Mouse (Mus musculus) hindbrain, embryonic 16.5 days (tissue): ENCODE measurements at regions not wholly inside any gene's neighbourhood (a gene's known extent, or its start where the extent isn't known, plus 50 kb on each side); places are given as distances from the start of the nearest gene placed in this dataset.
A peak's percentile ranks its signal among the peaks of the same experiment; 100 is the strongest.
"Not testable (repeated sequence)": the region's sequence is repeated elsewhere in the genome, so short reads cannot be mapped to it uniquely, and the experiment has no call there.

Experiments
- ATAC-seq: fragments of 200-750 bp; cut with Nextera tagmentation; 2 replicates; pipeline ENCODE4 v1.8.0; 2017; ENCODE audit warnings: moderate TSS enrichment, moderate library complexity
- H3K27ac ChIP-seq: fragments of 300-500 bp; sonication (generic); 2 replicates; pipeline ENCODE4 v1.5.1; 2014; ENCODE audit warnings: low read depth, mild to moderate bottlenecking, control low read depth, low read length, moderate library complexity
- H3K27me3 ChIP-seq: fragments of 300-500 bp; sonication (generic); replicated peaks from 2 replicates; pipeline ENCODE4 v1.6.1; 2014; ENCODE audit warnings: low read length; ENCODE audit not compliant: control insufficient read depth, insufficient read depth
- H3K36me3 ChIP-seq: fragments of 300-500 bp; sonication (generic); 2 replicates; pipeline ENCODE4 v1.6.1; 2014; ENCODE audit warnings: mild to moderate bottlenecking, low read length, moderate library complexity, mixed read lengths; ENCODE audit not compliant: control insufficient read depth, insufficient read depth
- H3K4me1 ChIP-seq: fragments of 300-500 bp; sonication (generic); 2 replicates; pipeline ENCODE4 v1.6.1; 2014; ENCODE audit warnings: low read depth, low read length; ENCODE audit not compliant: control insufficient read depth, insufficient read depth
- H3K4me2 ChIP-seq: fragments of 300-500 bp; sonication (generic); 2 replicates; pipeline ENCODE4 v1.6.1; 2014; ENCODE audit warnings: mild to moderate bottlenecking, low read length, control low read depth, moderate library complexity
- H3K4me3 ChIP-seq: fragments of 300-500 bp; sonication (generic); 2 replicates; pipeline ENCODE4 v1.5.1; 2014; ENCODE audit warnings: mild to moderate bottlenecking, low read length, control low read depth, moderate library complexity
- H3K9ac ChIP-seq: fragments of 300-500 bp; sonication (generic); 2 replicates; pipeline ENCODE4 v1.6.1; 2014; ENCODE audit warnings: low read depth, mild to moderate bottlenecking, control low read depth, low read length, moderate library complexity
- H3K9me3 ChIP-seq: fragments of 300-500 bp; sonication (generic); 2 replicates; pipeline ENCODE4 v1.6.1; 2014; ENCODE audit warnings: mild to moderate bottlenecking, low read length, moderate library complexity; ENCODE audit not compliant: control insufficient read depth
- WGBS: fragments of 180-500 bp; shearing (Covaris S2); extraction: QIAGEN DNeasy Blood & Tissue Kit; methylation state at CpG from one replicate; pipeline ENCODE4 v1.1.7; 2014; 5-methylcytosine and 5-hydroxymethylcytosine counted together

- H3K4me2 ChIP-seq, result no peak overlapping the region
- H3K27me3 ChIP-seq, result no peaks in the 10 kb centered on the region
- no peak overlapping the region for H3K9ac ChIP-seq
- ATAC-seq, result no peak
- 44% methylated on average over 4 of the region's 4 CpGs for whole genome bisulfite sequencing
- no peaks in the 10 kb centered on the region for H3K9me3 ChIP-seq
- H3K27ac ChIP-seq, result no peak overlapping the region
- no peak overlapping the region for H3K4me3 ChIP-seq
- no peaks in the 10 kb centered on the region for H3K36me3 ChIP-seq
- no peaks in the 10 kb centered on the region for H3K4me1 ChIP-seq
Observed at GRCm38 (mm10) chr15:93144264-93144663, 130.7 kb downstream of the Gxylt1 start.

GRCm38 (mm10) chr15:93133379-93133778 lies 141.6 kb downstream of the Gxylt1 start:
- peak overlapping the region; percentile 5 for H3K4me3 ChIP-seq
- no peaks in the 10 kb centered on the region for H3K9me3 ChIP-seq
- ATAC-seq, result peak; percentile 30; the same call in 1 of the 2 replicates
- peak overlapping the region; percentile 36 for H3K4me2 ChIP-seq
- no peak overlapping the region; the same call in 1 of the 2 replicates for H3K9ac ChIP-seq
- peak overlapping the region; percentile 40; the same call in 1 of the 2 replicates for H3K27ac ChIP-seq
- WGBS, result 50% methylated on average over 18 of the region's 18 CpGs
- no peaks in the 10 kb centered on the region for H3K36me3 ChIP-seq
- H3K27me3 ChIP-seq, result no peaks in the 10 kb centered on the region
- no peaks in the 10 kb centered on the region for H3K4me1 ChIP-seq

- Histone ChIP-seq H3K36me3 (no peaks in the 10 kb centered on the region), H3K9me3 (no peaks in the 10 kb centered on the region), H3K27ac (no peak overlapping the region), H3K9ac (no peak overlapping the region), H3K4me2 (no peak overlapping the region), H3K27me3 (no peaks in the 10 kb centered on the region), H3K4me3 (no peak overlapping the region), H3K4me1 (no peaks in the 10 kb centered on the region)
- no peak for ATAC-seq
Observed at GRCm38 (mm10) chr15:93131056-93131455, 143.9 kb downstream of the Gxylt1 start.

- Histone ChIP-seq H3K4me2 (no peak overlapping the region), H3K36me3 (no peaks in the 10 kb centered on the region), H3K4me1 (no peaks in the 10 kb centered on the region), H3K4me3 (no peak overlapping the region), H3K9me3 (no peaks in the 10 kb centered on the region), H3K9ac (no peak overlapping the region), H3K27me3 (no peaks in the 10 kb centered on the region), H3K27ac (no peak overlapping the region)
- no peak for ATAC-seq
- 32% methylated on average over 5 of the region's 5 CpGs for WGBS
Observed at GRCm38 (mm10) chr15:93125261-93125660, 149.7 kb downstream of the Gxylt1 start.

GRCm38 (mm10) chr15:93121156-93121555 lies 153.8 kb downstream of the Gxylt1 start:
- no peaks in the 10 kb centered on the region for H3K36me3 ChIP-seq
- no peak for ATAC-seq
- no peak overlapping the region for H3K4me2 ChIP-seq
- no peaks in the 10 kb centered on the region for H3K27me3 ChIP-seq
- H3K4me1 ChIP-seq, result no peaks in the 10 kb centered on the region
- H3K27ac ChIP-seq, result no peak overlapping the region
- H3K9me3 ChIP-seq, result no peaks in the 10 kb centered on the region
- no peak overlapping the region for H3K9ac ChIP-seq
- H3K4me3 ChIP-seq, result no peak overlapping the region
- WGBS, result 93% methylated on average over 4 of the region's 4 CpGs

- not testable (repeated sequence) for H3K4me2 ChIP-seq, ATAC-seq, H3K9me3 ChIP-seq, H3K4me3 ChIP-seq, H3K27me3 ChIP-seq, H3K9ac ChIP-seq, H3K27ac ChIP-seq, H3K4me1 ChIP-seq, H3K36me3 ChIP-seq
- WGBS, result 33% methylated on average over 2 of the region's 2 CpGs
Observed at GRCm38 (mm10) chr15:93117806-93118205, 157.2 kb downstream of the Gxylt1 start.

- Histone ChIP-seq H3K27ac (no peak overlapping the region), H3K4me3 (peak overlapping the region; percentile 2; the same call in 1 of the 2 replicates), H3K27me3 (no peaks in the 10 kb centered on the region), H3K9ac (peak overlapping the region; percentile 47; the same call in 1 of the 2 replicates), H3K9me3 (no peaks in the 10 kb centered on the region), H3K4me2 (peak overlapping the region; percentile 51), H3K4me1 (peaks cover 6% of the 10 kb centered on the region), H3K36me3 (no peaks in the 10 kb centered on the region)
- peak; percentile 93 for ATAC-seq
- 1% methylated on average over 14 of the region's 16 CpGs for WGBS
Observed at GRCm38 (mm10) chr15:93115674-93116102, 159.3 kb downstream of the Gxylt1 start.

GRCm38 (mm10) chr15:93104936-93105335 lies 170.0 kb downstream of the Gxylt1 start:
- Histone ChIP-seq H3K4me1 (no peaks in the 10 kb centered on the region), H3K27me3 (no peaks in the 10 kb centered on the region), H3K9ac (no peak overlapping the region), H3K36me3 (no peaks in the 10 kb centered on the region), H3K9me3 (no peaks in the 10 kb centered on the region), H3K4me2 (no peak overlapping the region), H3K27ac (no peak overlapping the region), H3K4me3 (no peak overlapping the region)
- 89% methylated on average over 4 of the region's 4 CpGs for WGBS
- ATAC-seq, result no peak

- WGBS, result 73% methylated on average over 5 of the region's 5 CpGs
- no peaks in the 10 kb centered on the region for H3K9me3 ChIP-seq
- no peak overlapping the region for H3K4me3 ChIP-seq
- ATAC-seq, result no peak
- H3K4me2 ChIP-seq, result no peak overlapping the region
- no peak overlapping the region for H3K27ac ChIP-seq
- H3K9ac ChIP-seq, result no peak overlapping the region
- H3K4me1 ChIP-seq, result no peaks in the 10 kb centered on the region
- no peaks in the 10 kb centered on the region for H3K27me3 ChIP-seq
- H3K36me3 ChIP-seq, result no peaks in the 10 kb centered on the region
Observed at GRCm38 (mm10) chr15:93103426-93103825, 171.6 kb downstream of the Gxylt1 start.

- ATAC-seq, result no peak
- H3K36me3 ChIP-seq, result no peaks in the 10 kb centered on the region
- no peak overlapping the region for H3K27ac ChIP-seq
- H3K4me2 ChIP-seq, result no peak overlapping the region
- no peak overlapping the region for H3K9ac ChIP-seq
- WGBS, result 84% methylated on average over 10 of the region's 10 CpGs
- no peaks in the 10 kb centered on the region for H3K9me3 ChIP-seq
- H3K27me3 ChIP-seq, result no peaks in the 10 kb centered on the region
- no peaks in the 10 kb centered on the region for H3K4me1 ChIP-seq
- H3K4me3 ChIP-seq, result no peak overlapping the region
Observed at GRCm38 (mm10) chr15:93101881-93102280, 173.1 kb downstream of the Gxylt1 start.
